10 mouse cellular contexts compared by ENCODE assay signal in genomic region chr16:26248939-26249338, GRCm38 (mm10).
"Had no signal": no experiment of that assay in that cellular context is flagged by ENCODE, and none has a peak within 500 bp of the region (broad histone marks: within the 10 kb centered on the region; RNA-seq: fewer than 3 reads in every experiment).

No protein-coding gene starts in this region.

- H3K9ac ChIP-seq: liver, embryonic 15.5 days; midbrain, embryonic 13.5 days; neural tube, embryonic 15.5 days had no signal

- H3K4me1 ChIP-seq: liver, embryonic 15.5 days; midbrain, embryonic 13.5 days; neural tube, embryonic 15.5 days had no signal

- H3K4me2 ChIP-seq: liver, embryonic 11.5 days; liver, embryonic 15.5 days; midbrain, embryonic 13.5 days; neural tube, embryonic 15.5 days had no signal

- H3K4me3 ChIP-seq: liver, embryonic 15.5 days; midbrain, embryonic 13.5 days; neural tube, embryonic 15.5 days had no signal

- H3K9me3 ChIP-seq: liver, embryonic 15.5 days; midbrain, embryonic 13.5 days; neural tube, embryonic 15.5 days had no signal

- H3K36me3 ChIP-seq: liver, embryonic 15.5 days; midbrain, embryonic 13.5 days; neural tube, embryonic 15.5 days had no signal

- H3K27me3 ChIP-seq: liver, embryonic 15.5 days; midbrain, embryonic 13.5 days; neural tube, embryonic 15.5 days had no signal

- H3K27ac ChIP-seq: liver, embryonic 15.5 days; midbrain, embryonic 13.5 days; neural tube, embryonic 15.5 days had no signal

- DNase-seq: kidney, postnatal 10 days; left cerebral cortex, postnatal 4 days; lung, adult 2 months; right cerebral cortex, adult 18-20 months; thymus, postnatal 14 days had no signal

- ATAC-seq: intestine, embryonic 16.5 days; midbrain, embryonic 13.5 days had no signal
